Mouse (Mus musculus): ENCODE data around the gene Enoph1. TPM values are rescaled to one million over a fixed set of nuclear protein-coding genes. Genes with fewer than 3 reads are reported as not detected.
A peak's percentile ranks its signal among the peaks of the same experiment; 100 is the strongest.

Enoph1 gene
- polyA plus RNA-seq, 1 experiment from 2014 or later, result 26.0 TPM

DNA sequence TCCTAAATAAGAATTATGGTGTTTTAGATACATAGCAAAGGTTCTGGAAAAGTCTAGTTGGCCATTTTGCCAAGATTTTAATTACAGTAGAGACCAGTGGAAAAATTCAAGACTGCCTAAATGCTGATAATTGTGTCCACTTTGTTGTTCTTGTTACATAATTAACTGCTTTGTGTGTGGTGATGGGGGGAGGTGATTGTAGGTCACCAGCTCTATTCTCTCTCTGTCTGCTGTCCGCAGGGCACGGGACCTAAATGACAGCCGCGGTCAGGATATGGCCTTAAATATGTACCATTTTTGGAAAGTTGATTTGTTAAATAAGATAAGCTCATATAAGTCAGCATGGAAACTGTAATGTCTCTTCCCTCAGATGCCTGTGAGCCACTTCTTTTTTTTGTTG lies 1.5 kb downstream of the Enoph1 start:
- H3K4me2 ChIP-seq, result peak overlapping the region; percentile 77
- H3K36me3 ChIP-seq, result peaks cover 19% of the 10 kb centered on the region
- H3K27ac ChIP-seq (replicated peaks), result no peak overlapping the region
- H3K9me3 ChIP-seq, result no peaks in the 10 kb centered on the region
- 80% methylated on average over 4 of the region's 4 CpGs for WGBS
- no peak for ATAC-seq (ENCODE audit: extremely low read depth, insufficient number of reproducible peaks, low FRiP score, low TSS enrichment)
- H3K4me1 ChIP-seq, result peaks cover 42% of the 10 kb centered on the region
- H3K4me3 ChIP-seq, result peak overlapping the region; percentile 68; the same call in 1 of the 2 replicates
- H3K9ac ChIP-seq, result peak overlapping the region; percentile 99; the same call in 1 of the 2 replicates
- no peaks in the 10 kb centered on the region for H3K27me3 ChIP-seq (replicated peaks)

DNA sequence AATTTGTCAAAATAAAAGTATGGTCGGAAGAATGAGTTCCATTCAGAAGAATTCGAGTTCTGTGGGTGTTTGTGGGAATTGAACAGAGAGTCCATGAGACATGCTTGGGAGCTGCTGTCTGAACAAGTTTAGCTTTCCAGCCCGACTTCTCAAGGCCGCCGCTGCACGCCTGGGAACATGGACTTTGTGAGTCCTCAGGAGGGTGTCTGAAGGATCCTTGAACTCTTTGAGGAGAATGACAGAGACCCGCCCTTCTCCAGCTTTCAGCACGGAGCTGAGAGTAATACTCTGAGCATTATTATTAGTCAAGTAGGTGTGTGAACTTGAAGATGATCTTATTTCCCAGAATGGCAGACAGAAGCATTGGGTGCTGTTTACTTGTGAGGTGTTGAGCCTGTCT lies 2.7 kb downstream of the Enoph1 start:
- 85% methylated on average over 8 of the region's 8 CpGs for WGBS
- Histone ChIP-seq H3K27ac (replicated peaks) (no peak overlapping the region), H3K9me3 (no peaks in the 10 kb centered on the region), H3K4me3 (no peak overlapping the region), H3K4me1 (peaks cover 42% of the 10 kb centered on the region), H3K27me3 (replicated peaks) (no peaks in the 10 kb centered on the region), H3K36me3 (peaks cover 7% of the 10 kb centered on the region), H3K9ac (no peak overlapping the region), H3K4me2 (no peak overlapping the region)
- no peak for ATAC-seq (ENCODE audit: extremely low read depth, insufficient number of reproducible peaks, low FRiP score, low TSS enrichment)

DNA sequence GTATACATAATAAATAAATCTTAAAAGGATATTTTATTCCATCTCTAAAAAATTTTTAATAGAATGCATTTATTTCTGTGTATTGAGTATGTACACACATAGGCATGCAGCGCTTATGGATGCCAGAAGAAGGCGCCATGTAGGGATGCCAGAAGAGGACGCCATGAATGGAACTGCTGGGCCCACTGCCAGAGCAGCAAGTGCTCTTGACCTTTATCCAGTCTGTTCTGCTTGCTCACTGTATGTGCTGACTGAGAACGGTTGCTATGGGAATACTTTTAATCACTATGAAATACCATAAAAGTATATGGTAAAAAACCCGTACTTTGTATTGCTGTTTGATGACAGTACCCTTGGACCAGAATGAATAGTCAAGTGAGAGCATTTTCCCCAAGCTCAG lies 3.6 kb downstream of the Enoph1 start:
- Histone ChIP-seq H3K4me3 (no peak overlapping the region), H3K27me3 (replicated peaks) (no peaks in the 10 kb centered on the region), H3K9ac (no peak overlapping the region), H3K4me1 (peaks cover 49% of the 10 kb centered on the region), H3K36me3 (0 out of 2 replicates have a peak, but pooled peaks cover 5% of the 10 kb centered on the region), H3K27ac (replicated peaks) (no peak overlapping the region; the same call in 1 of the 2 replicates), H3K9me3 (no peaks in the 10 kb centered on the region), H3K4me2 (no peak overlapping the region)
- no peak for ATAC-seq (ENCODE audit: extremely low read depth, insufficient number of reproducible peaks, low FRiP score, low TSS enrichment)
- 63% methylated on average over 5 of the region's 5 CpGs for WGBS

DNA sequence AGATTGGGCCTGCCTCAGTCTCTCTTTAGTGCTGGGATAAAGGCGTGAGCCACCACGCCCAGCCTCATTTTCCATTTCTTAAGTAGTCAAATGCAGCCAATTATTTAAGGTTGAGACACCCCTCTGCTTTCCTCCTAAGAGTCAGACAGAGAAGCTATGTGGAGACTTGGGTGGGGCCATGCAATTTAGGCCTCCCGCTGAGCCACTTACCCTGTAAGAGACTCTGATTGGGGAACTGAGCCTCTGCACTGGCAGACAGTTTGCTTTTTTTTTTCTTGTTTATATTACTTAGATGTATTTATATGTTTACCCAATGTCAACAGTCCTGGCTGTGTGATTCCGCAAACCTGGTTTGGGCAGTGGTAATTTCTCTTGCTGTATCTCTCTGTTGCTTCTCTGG lies 4.2 kb downstream of the Enoph1 start:
- no peak overlapping the region for H3K4me3 ChIP-seq
- H3K4me2 ChIP-seq, result no peak overlapping the region
- H3K9me3 ChIP-seq, result no peaks in the 10 kb centered on the region
- peaks cover 49% of the 10 kb centered on the region for H3K4me1 ChIP-seq
- no peaks in the 10 kb centered on the region for H3K27me3 ChIP-seq (replicated peaks)
- no peak overlapping the region for H3K9ac ChIP-seq
- no peak overlapping the region; the same call in 1 of the 2 replicates for H3K27ac ChIP-seq (replicated peaks)
- 0 out of 2 replicates have a peak, but pooled peaks cover 5% of the 10 kb centered on the region for H3K36me3 ChIP-seq
- no peak for ATAC-seq (ENCODE audit: extremely low read depth, insufficient number of reproducible peaks, low FRiP score, low TSS enrichment)
- WGBS, result 81% methylated on average over 4 of the region's 4 CpGs

DNA sequence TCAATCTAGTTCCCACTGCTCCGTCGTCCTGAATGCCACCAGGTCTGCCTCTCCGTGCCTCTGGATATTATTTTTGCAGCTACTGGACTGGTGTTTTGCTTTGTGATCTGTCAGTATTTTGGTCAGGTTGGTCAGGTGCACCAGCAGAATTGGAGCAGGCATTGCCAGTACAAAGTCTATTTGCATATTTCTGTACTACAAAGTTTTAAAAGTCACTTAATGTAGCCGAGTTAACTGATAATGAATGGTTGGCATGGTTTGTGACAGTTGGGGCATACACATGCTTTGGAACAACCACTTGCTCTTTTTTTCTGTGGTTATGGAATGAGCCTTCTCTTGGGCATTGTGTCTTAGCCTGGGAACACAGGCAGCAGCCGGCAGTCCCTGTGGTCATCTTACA lies 4.8 kb downstream of the Enoph1 start:
- 73% methylated on average over 5 of the region's 5 CpGs for WGBS
- H3K9me3 ChIP-seq, result no peaks in the 10 kb centered on the region
- no peak overlapping the region for H3K4me2 ChIP-seq
- peaks cover 49% of the 10 kb centered on the region for H3K4me1 ChIP-seq
- ATAC-seq (ENCODE audit: extremely low read depth, insufficient number of reproducible peaks, low FRiP score, low TSS enrichment), result no peak
- no peak overlapping the region for H3K4me3 ChIP-seq
- no peak overlapping the region for H3K9ac ChIP-seq
- no peak overlapping the region for H3K27ac ChIP-seq (replicated peaks)
- H3K27me3 ChIP-seq (replicated peaks), result no peaks in the 10 kb centered on the region
- H3K36me3 ChIP-seq, result peaks cover 6% of the 10 kb centered on the region; the same call in 1 of the 2 replicates

DNA sequence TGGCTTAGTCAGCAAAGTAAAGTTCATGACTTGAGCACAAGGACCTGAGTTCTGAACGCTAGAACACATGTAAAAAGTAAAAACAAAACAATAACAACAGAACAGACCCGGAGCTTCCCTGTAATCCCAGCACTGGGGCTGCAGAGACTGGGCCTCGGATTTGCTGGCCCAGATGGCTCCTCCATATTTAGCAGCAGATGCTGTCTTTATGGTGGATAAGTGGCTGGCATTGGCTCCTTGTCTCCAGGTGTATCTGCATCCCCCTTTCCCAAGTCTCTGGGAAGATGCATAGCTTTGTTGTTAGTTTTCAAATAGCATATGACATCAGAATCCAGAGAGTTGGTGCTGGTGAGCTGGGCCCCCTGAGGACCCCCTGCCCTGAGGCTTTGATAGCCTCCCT lies 6.3 kb downstream of the Enoph1 start:
- ATAC-seq (ENCODE audit: extremely low read depth, insufficient number of reproducible peaks, low FRiP score, low TSS enrichment), result no peak
- H3K9ac ChIP-seq, result no peak overlapping the region
- peaks cover 10% of the 10 kb centered on the region; the same call in 1 of the 2 replicates for H3K36me3 ChIP-seq
- peaks cover 43% of the 10 kb centered on the region for H3K4me1 ChIP-seq
- no peaks in the 10 kb centered on the region for H3K27me3 ChIP-seq (replicated peaks)
- no peaks in the 10 kb centered on the region for H3K9me3 ChIP-seq
- H3K27ac ChIP-seq (replicated peaks), result no peak overlapping the region
- H3K4me3 ChIP-seq, result no peak overlapping the region
- H3K4me2 ChIP-seq, result no peak overlapping the region
- WGBS, result 76% methylated on average over 3 of the region's 3 CpGs

DNA sequence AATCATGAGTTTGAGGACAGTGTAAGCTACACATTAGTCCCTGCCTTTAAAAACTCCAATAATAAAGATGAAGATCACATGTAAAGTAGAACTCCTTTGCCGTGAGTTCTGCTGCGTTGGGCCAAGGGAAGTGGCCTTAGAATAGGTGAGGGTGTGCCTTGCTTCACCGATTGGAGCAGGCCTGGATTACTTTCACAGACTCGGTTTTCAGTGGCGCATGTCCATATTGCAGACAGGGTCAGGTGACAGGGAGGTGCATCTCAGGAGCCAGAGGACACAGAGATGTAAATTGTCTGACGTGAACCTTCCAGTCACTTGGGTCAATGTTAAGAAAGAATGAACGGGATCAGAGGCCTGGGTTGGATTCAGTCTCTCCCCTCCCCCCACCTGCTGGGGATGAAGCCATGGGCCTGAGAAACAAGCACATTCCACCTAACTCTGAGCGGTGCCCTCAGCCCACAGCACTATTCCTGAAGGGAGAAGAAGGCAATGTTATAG lies 7.4 kb downstream of the Enoph1 start:
- Histone ChIP-seq H3K9ac (no peak overlapping the region), H3K4me3 (no peak overlapping the region), H3K36me3 (peaks cover 14% of the 10 kb centered on the region), H3K9me3 (no peaks in the 10 kb centered on the region), H3K27me3 (replicated peaks) (no peaks in the 10 kb centered on the region), H3K4me2 (no peak overlapping the region), H3K4me1 (peaks cover 34% of the 10 kb centered on the region), H3K27ac (replicated peaks) (no peak overlapping the region)
- no peak for ATAC-seq (ENCODE audit: extremely low read depth, insufficient number of reproducible peaks, low FRiP score, low TSS enrichment)
- 65% methylated on average over 8 of the region's 8 CpGs for WGBS

DNA sequence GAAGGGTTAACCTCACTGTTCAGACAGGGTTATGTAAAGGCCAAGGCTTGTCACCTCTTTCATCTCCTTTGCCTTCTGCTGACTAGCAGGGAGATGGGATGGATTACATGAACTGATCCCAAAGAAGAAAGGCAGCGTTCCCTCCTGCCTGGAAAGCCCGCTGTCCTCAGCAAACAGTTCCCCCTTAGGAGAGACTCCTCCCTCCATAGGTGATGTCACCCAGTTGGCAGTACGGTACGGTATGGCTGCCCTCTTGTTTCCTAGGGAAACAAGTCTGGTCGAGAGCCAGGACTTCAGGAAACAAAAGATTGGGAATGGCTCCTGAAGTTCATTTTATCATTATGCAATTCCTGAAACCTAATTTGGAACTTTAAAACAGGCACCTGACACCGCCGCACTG lies 8.1 kb downstream of the Enoph1 start:
- H3K4me1 ChIP-seq, result peaks cover 34% of the 10 kb centered on the region
- 54% methylated on average over 7 of the region's 7 CpGs for whole genome bisulfite sequencing
- no peak for ATAC-seq (ENCODE audit: extremely low read depth, insufficient number of reproducible peaks, low FRiP score, low TSS enrichment)
- no peaks in the 10 kb centered on the region for H3K27me3 ChIP-seq (replicated peaks)
- peaks cover 20% of the 10 kb centered on the region for H3K36me3 ChIP-seq
- no peak overlapping the region for H3K4me3 ChIP-seq
- H3K9ac ChIP-seq, result no peak overlapping the region
- H3K9me3 ChIP-seq, result no peaks in the 10 kb centered on the region
- no peak overlapping the region; the same call in 1 of the 2 replicates for H3K4me2 ChIP-seq
- 0 out of 2 replicates have a peak overlapping the region, but pooled peaks have one; percentile 1 for H3K27ac ChIP-seq (replicated peaks)

DNA sequence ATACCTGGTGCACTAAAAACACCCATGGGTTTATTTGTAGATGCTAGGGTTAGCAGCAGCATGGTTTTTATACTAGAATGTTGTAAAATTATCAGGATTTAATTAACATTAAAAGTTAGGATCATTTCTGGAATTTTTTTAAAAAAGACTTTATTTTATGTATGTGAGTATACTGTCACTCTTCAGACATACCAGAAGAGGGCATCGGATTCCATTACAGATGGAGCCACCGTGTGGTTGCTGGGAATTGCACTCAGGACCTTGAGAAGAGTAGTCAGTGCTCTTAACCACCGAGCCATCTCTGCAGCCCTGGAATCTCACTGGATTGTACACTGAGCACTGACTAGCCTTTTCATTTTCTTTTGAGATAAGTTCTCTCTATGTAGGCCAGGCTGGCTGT lies 10.1 kb downstream of the Enoph1 start:
- Histone ChIP-seq H3K4me3 (no peak overlapping the region), H3K27me3 (replicated peaks) (no peaks in the 10 kb centered on the region), H3K9me3 (no peaks in the 10 kb centered on the region), H3K27ac (replicated peaks) (no peak overlapping the region), H3K4me2 (no peak overlapping the region), H3K9ac (no peak overlapping the region), H3K36me3 (peaks cover 22% of the 10 kb centered on the region), H3K4me1 (peaks cover 34% of the 10 kb centered on the region)
- WGBS, result 78% methylated on average over 3 of the region's 3 CpGs
- ATAC-seq (ENCODE audit: extremely low read depth, insufficient number of reproducible peaks, low FRiP score, low TSS enrichment), result no peak

DNA sequence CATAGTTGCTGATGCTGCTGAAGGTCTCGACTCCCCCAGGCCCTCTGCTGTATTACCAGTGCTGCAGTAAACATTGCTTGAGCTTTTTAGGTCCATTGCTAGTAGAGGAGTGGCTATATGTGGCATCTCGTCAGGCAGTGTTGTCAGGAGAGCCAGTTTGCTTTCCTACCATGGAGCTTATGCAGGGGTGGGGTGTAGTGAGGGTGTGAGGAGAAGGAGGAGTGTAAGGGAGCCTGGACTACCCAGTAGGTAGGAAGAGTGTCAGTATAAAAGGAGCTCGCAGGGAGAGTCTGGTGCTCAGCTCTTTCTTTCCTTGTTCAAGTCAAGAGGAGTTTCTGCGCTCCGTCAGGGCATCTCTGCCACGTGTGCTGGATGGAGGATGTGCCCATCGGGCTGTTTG lies 12.9 kb downstream of the Enoph1 start:
- WGBS, result 81% methylated on average over 7 of the region's 7 CpGs
- no peak overlapping the region for H3K4me2 ChIP-seq
- H3K4me1 ChIP-seq, result peaks cover 30% of the 10 kb centered on the region
- no peak for ATAC-seq (ENCODE audit: extremely low read depth, insufficient number of reproducible peaks, low FRiP score, low TSS enrichment)
- no peak overlapping the region for H3K27ac ChIP-seq (replicated peaks)
- peaks cover 22% of the 10 kb centered on the region for H3K36me3 ChIP-seq
- no peak overlapping the region for H3K9ac ChIP-seq
- H3K4me3 ChIP-seq, result no peak overlapping the region
- no peaks in the 10 kb centered on the region for H3K27me3 ChIP-seq (replicated peaks)
- H3K9me3 ChIP-seq, result no peaks in the 10 kb centered on the region

DNA sequence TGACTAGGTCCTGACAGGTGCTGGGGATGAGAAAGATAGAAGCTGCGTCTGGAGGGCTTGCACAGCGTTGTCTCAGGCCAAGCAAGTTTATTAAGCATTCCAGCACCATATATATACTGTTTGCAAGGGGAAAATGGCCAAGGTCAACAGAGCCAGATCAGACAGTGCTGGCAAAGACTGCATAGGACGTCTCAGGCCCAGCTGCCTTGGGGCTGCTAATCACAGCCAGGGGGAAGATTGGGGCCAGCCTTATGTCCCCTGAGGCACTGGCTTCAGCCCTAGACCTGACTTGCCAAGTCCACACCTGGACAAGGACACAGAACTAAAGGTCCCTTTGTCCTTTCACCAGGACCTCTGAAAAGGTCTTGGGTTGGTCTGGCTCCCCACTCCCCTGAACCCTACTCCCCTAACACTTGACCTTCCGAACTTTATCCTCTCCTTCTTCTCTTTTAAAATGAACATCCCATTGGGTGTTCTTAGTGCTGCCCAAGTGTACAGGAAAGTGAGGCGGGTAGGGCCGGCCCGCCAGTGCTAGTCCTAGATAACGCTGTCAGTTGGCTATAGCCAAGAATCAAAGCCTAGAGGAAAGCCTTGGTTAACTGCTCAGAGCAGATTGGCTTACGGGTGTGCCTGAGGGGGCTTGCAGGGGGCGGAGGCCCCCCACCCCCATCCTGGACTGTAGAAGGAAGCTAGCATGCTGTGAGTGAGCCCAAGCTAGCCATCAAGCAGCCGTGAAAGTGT lies 15.2 kb downstream of the Enoph1 start:
- no peak overlapping the region for H3K4me3 ChIP-seq
- no peaks in the 10 kb centered on the region for H3K9me3 ChIP-seq
- peaks cover 30% of the 10 kb centered on the region for H3K36me3 ChIP-seq
- WGBS, result 58% methylated on average over 11 of the region's 11 CpGs
- H3K27me3 ChIP-seq (replicated peaks), result no peaks in the 10 kb centered on the region
- ATAC-seq (ENCODE audit: extremely low read depth, insufficient number of reproducible peaks, low FRiP score, low TSS enrichment), result no peak
- H3K9ac ChIP-seq, result no peak overlapping the region; the same call in 1 of the 2 replicates
- H3K4me2 ChIP-seq, result no peak overlapping the region
- peak overlapping the region; percentile 45 for H3K27ac ChIP-seq (replicated peaks)
- peaks cover 31% of the 10 kb centered on the region for H3K4me1 ChIP-seq

DNA sequence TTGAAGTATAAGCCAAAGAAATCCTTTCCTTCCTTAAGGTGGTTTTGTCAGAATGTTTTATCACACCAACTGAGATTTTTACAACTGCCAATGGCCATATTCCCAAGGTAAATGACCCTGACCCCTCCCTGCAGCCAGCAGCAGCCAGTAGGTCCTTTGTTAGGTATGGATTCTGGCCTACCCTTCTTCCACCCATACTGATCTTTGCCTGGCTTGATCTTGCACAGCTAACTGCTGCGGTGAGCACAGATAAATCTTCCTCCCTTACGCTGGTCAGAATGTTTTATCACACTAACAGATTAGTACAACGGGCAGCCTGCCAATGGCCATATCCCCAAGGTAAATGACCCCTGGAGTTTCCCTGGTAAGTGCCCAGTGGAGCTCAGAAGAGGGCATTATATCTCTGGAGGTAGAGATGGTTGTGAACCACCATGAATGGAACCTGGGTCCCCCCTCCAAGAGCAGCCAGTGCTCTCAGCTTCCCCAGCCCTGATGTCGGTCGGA lies 16.1 kb downstream of the Enoph1 start:
- no peak overlapping the region for H3K4me2 ChIP-seq
- no peak overlapping the region for H3K9ac ChIP-seq
- H3K27ac ChIP-seq (replicated peaks), result no peak overlapping the region
- peaks cover 31% of the 10 kb centered on the region for H3K4me1 ChIP-seq
- no peak overlapping the region for H3K4me3 ChIP-seq
- H3K27me3 ChIP-seq (replicated peaks), result no peaks in the 10 kb centered on the region
- H3K36me3 ChIP-seq, result peaks cover 36% of the 10 kb centered on the region
- WGBS, result 55% methylated on average over 5 of the region's 5 CpGs
- ATAC-seq (ENCODE audit: extremely low read depth, insufficient number of reproducible peaks, low FRiP score, low TSS enrichment), result no peak
- no peaks in the 10 kb centered on the region for H3K9me3 ChIP-seq

All from heart, embryonic 13.5 days (tissue).